Mouse (Mus musculus): ENCODE measurements around the gene H2al1d. TPM values are rescaled to one million over a fixed set of nuclear protein-coding genes. Genes with fewer than 3 reads are reported as not detected.
"Not testable (repeated sequence)": the region's sequence is repeated elsewhere in the genome, so short reads cannot be mapped to it uniquely, and the experiment has no call there.

Gene H2al1d
- polyA plus RNA-seq, 1 experiment, result not detected

GRCm38 (mm10) chrX:11327522-11327921 lies 18.9 kb downstream of the H2al1d start, which contains the start of gene H2al1j:
Gene H2al1j, plus strand, starts transcription at chrX:11327822.
- not testable (repeated sequence) for TF ChIP-seq GATA1 (IDR thresholded peaks at IDR 0.05; ENCODE audit: low read length)

DNA sequence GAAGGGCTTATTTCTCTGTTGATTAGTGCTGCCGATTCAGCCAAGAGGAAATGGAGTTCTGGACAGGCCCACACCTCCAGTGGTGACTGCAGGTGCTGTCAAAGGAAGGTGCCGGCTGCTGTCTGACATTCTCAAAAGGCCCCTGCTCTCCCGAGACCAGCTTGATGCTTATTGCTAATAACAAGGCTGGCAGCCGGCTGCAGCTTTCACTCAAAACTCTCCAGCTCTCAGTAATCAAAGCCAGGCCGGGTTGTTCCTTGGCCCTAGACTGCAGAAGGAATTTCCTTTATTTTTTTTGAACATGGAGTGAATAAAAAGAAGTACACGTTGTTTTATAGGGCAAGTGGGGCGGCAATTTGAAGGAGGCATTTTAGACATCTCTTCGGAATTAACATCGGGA lies 37.1 kb downstream of the H2al1d start:
- no peak for TF ChIP-seq GATA1 (IDR thresholded peaks at IDR 0.05; ENCODE audit: low read length)

DNA sequence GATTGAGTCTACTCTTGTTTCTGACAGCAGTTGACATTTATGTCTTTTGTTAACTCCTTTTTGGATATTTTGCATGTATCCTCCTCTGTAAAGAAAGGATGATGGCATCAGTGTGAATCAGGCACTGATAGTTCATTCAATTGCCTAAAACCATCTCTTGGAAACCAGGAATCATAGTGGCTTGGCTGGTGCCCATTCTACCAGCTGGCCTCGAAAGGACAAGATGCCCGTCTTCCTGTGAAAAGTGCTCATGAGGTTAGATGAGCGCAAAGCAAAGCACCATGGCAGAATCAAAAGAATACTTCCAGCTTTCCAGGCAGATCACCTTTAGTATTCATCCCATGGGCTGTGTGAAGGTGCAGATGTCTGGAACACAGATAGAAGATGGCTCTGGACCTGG lies 38.1 kb downstream of the H2al1d start:
- TF ChIP-seq GATA1 (IDR thresholded peaks at IDR 0.05; ENCODE audit: low read length), result no peak

Other genes with a start within 250 kb of the H2al1d start
- not detected in 2 replicates for gene H2al1a, start 9.6 kb upstream of the H2al1d start, polyA plus RNA-seq (2012)
- gene H2al1b, start 6.4 kb upstream of the H2al1d start, polyA plus RNA-seq (2012), result not detected in 2 replicates
- gene H2al1c, start 3.2 kb upstream of the H2al1d start, polyA plus RNA-seq (2012), result not detected in 2 replicates
- not detected in 2 replicates for gene H2al1e, start 3.1 kb downstream of the H2al1d start, polyA plus RNA-seq (2012)
- gene H2al1f, start 6.3 kb downstream of the H2al1d start, polyA plus RNA-seq (2012), result not detected in 2 replicates
- gene H2al1g, start 9.4 kb downstream of the H2al1d start, polyA plus RNA-seq (2012), result not detected in 2 replicates
- not detected in 2 replicates for gene H2al1h, start 12.7 kb downstream of the H2al1d start, polyA plus RNA-seq (2012)
- not detected in 2 replicates for gene H2al1i, start 15.8 kb downstream of the H2al1d start, polyA plus RNA-seq (2012)
- not detected in 2 replicates for gene H2al1j, start 19.0 kb downstream of the H2al1d start, polyA plus RNA-seq (2012)